Mouse (Mus musculus) intestine, embryonic 16.5 days (tissue): ENCODE data around the gene Ltbp1. TPM values are rescaled to one million over a fixed set of nuclear protein-coding genes. Genes with fewer than 3 reads are reported as not detected.

Source experiments
- ATAC-seq: fragments of 200-750 bp; cut with Nextera tagmentation; 2 replicates; pipeline ENCODE4 v1.8.0; 2017; ENCODE audit warnings: moderate TSS enrichment, moderate library complexity
- H3K27ac ChIP-seq: fragments of 300-500 bp; sonication (generic); 2 replicates; pipeline ENCODE4 v1.5.1; 2014; ENCODE audit warnings: mild to moderate bottlenecking, low read length
- H3K27me3 ChIP-seq: fragments of 300-500 bp; sonication (generic); replicated peaks from 2 replicates; pipeline ENCODE4 v1.6.1; 2014; ENCODE audit warnings: low read length, control low read depth, mixed read lengths; ENCODE audit not compliant: control insufficient read depth, insufficient read depth
- H3K36me3 ChIP-seq: fragments of 300-500 bp; sonication (generic); 2 replicates; pipeline ENCODE4 v1.6.1; 2014; ENCODE audit warnings: low read length, control low read depth; ENCODE audit not compliant: control insufficient read depth, insufficient read depth
- H3K4me1 ChIP-seq: fragments of 300-500 bp; sonication (generic); 2 replicates; pipeline ENCODE4 v1.6.1; 2014; ENCODE audit warnings: low read length, control low read depth, mixed read lengths; ENCODE audit not compliant: control insufficient read depth, insufficient read depth
- H3K4me2 ChIP-seq: fragments of 300-500 bp; sonication (generic); 2 replicates; pipeline ENCODE4 v1.6.1; 2014; ENCODE audit warnings: low read depth, low read length, control low read depth
- H3K4me3 ChIP-seq: fragments of 300-500 bp; sonication (generic); 2 replicates; pipeline ENCODE4 v1.5.1; 2014; ENCODE audit warnings: mild to moderate bottlenecking, low read length
- H3K9ac ChIP-seq: fragments of 300-500 bp; sonication (generic); 2 replicates; pipeline ENCODE4 v1.6.1; 2014; ENCODE audit warnings: low read depth, low read length
- H3K9me3 ChIP-seq: fragments of 300-500 bp; sonication (generic); 2 replicates; pipeline ENCODE4 v1.6.1; 2016; ENCODE audit warnings: low read length, control low read depth; ENCODE audit not compliant: control insufficient read depth
- WGBS: fragments of 180-500 bp; shearing (Covaris S2); extraction: QIAGEN DNeasy Blood & Tissue Kit; methylation state at CpG from one replicate; pipeline ENCODE4 v1.1.7; 2014; 5-methylcytosine and 5-hydroxymethylcytosine counted together
- polyA plus RNA-seq: library from polyadenylated mRNA; unstranded; fragments of >200 nt; fragmentation: Nextera tagmentation; extraction: Ambion mirVana; gene quantifications from 2 replicates; pipeline ENCODE4 v1.2.1, GENCODE M21; 2015

Ltbp1 gene
- polyA plus RNA-seq, 1 experiment from 2014 or later, result 12.2 TPM

DNA sequence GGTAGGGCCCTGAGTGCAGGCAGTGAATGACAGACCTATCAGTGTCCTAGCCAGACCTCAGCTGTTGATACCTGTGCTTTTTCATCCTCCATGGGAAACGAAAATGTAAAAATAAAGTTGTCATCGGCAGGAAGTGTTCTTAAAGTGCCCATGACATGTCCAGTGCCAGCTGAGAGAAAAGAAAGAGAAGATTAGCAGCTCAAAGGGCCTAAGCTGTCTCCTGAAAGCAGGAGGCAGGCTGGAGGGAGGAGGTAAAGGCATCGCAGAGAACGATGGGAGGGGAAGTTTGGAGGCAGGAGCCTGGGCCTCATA lies 10.8 kb upstream of the Ltbp1 start:
- peak; percentile 23; the same call in 1 of the 2 replicates for ATAC-seq
- H3K27ac ChIP-seq, result peak overlapping the region; percentile 28; the same call in 1 of the 2 replicates

DNA sequence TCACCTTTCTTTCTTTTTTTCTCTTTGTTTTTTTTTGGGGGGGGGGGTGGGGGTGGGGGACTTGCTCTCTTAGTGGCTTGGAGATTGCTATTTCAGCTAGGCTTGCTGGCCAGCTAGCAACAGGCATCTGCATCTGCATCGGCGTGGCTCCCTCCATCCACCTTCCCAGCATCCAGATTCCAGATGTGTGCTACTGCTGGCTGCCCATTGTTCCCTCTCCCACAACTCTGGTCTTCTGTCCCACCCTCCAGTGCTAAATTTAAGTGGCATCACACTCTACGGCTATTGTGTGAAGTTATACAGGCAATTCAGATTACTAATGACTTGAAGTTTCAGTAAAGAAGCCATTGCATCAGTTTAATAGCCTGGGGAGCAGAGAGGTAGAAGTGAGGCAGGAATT lies 10.1 kb upstream of the Ltbp1 start:
- no peak overlapping the region for H3K4me3 ChIP-seq
- no peaks in the 10 kb centered on the region for H3K27me3 ChIP-seq
- no peaks in the 10 kb centered on the region for H3K9me3 ChIP-seq
- H3K9ac ChIP-seq, result no peak overlapping the region
- H3K4me2 ChIP-seq, result no peak overlapping the region
- H3K27ac ChIP-seq, result no peak overlapping the region
- 73% methylated on average over 3 of the region's 3 CpGs for WGBS
- peaks cover 9% of the 10 kb centered on the region; the same call in 1 of the 2 replicates for H3K4me1 ChIP-seq
- H3K36me3 ChIP-seq, result no peaks in the 10 kb centered on the region
- no peak for ATAC-seq

More for the DNA sequence above, 10.8 kb upstream of the Ltbp1 start:
- Histone ChIP-seq H3K9ac (peak overlapping the region; percentile 16), H3K9me3 (peaks cover 2% of the 10 kb centered on the region; the same call in 1 of the 2 replicates), H3K36me3 (no peaks in the 10 kb centered on the region), H3K4me1 (peaks cover 9% of the 10 kb centered on the region; the same call in 1 of the 2 replicates), H3K4me3 (peak overlapping the region; percentile 28), H3K27me3 (no peaks in the 10 kb centered on the region), H3K4me2 (peak overlapping the region; percentile 42)
- 7% methylated on average over 4 of the region's 4 CpGs for WGBS

GRCm38 (mm10) chr17:75000066-75000465 lies 5.3 kb upstream of the Ltbp1 start:
- 89% methylated on average over 2 of the region's 2 CpGs for WGBS
- Histone ChIP-seq H3K4me1 (no peaks in the 10 kb centered on the region), H3K9me3 (no peaks in the 10 kb centered on the region), H3K27me3 (no peaks in the 10 kb centered on the region), H3K27ac (no peak overlapping the region), H3K4me3 (no peak overlapping the region), H3K4me2 (no peak overlapping the region), H3K36me3 (no peaks in the 10 kb centered on the region), H3K9ac (no peak overlapping the region)
- no peak for ATAC-seq

DNA sequence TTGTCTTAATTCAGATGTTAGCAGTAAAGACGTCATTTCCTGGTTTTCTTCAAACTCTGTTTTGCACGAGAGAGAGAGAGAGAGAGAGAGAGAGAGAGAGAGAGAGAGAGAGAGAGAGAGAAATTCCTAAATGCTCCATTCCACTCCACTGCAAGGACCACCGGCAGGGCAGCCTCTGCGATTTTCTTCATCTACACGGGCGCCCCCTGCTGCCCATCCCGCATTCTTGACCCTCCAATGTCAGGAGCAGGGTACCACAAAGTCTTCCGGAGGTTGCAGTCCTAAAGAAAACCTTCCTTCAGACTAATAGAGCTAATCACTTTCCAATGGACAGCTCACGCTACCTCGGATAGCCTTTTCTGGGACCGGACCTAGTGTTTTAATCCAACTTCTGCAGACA lies 548 bp upstream of the Ltbp1 start:
- Histone ChIP-seq H3K4me1 (no peaks in the 10 kb centered on the region), H3K36me3 (no peaks in the 10 kb centered on the region), H3K4me3 (peak overlapping the region; percentile 88), H3K9me3 (no peaks in the 10 kb centered on the region), H3K27ac (peak overlapping the region; percentile 84), H3K4me2 (peak overlapping the region; percentile 99), H3K27me3 (no peaks in the 10 kb centered on the region), H3K9ac (peak overlapping the region; percentile 81)
- under 1% methylated on average over 11 of the region's 11 CpGs for WGBS
- peak; percentile 80 for ATAC-seq

DNA sequence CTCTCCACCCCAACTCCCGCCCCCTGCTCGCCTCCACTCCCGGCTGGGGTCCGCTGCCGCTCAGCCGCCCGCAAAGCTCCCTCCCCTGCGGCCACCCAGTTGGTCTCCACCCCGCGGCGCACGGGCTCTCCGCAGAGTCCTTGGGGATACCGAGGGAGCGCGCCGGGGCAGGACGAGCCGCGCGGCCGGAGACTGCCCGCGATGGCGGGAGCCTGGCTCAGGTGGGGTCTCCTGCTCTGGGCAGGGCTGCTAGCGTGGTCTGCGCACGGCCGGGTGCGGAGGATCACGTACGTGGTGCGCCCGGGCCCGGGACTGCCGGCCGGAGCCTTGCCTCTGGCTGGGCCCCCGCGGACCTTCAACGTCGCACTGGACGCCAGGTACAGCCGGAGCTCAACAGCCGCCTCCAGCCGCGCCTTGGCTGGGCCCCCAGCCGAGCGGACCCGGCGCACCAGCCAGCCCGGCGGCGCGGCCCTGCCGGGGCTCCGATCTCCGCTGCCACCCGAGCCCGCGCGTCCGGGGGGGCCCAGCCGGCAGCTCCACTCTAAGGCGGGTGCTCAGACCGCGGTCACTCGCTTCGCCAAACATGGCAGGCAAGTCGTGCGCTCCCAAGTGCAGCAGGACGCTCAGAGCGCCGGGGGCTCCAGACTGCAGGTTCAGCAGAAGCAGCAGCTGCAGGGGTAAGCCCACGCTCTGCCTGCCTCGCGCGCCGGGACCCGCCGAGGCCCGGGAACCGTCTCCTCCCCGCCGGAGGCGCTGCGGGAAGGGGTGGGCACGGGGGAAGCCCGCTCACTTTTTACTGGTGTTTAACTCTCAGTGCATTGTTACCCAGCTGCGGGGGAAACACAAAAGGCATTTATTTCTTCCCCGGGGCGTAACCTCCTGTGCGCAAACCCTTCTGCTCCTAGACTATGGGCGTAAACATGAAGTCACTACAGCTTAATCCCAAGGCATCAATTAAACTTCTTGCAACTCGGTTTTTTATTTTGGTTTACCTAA lies 615 bp downstream of the Ltbp1 start:
- H3K4me1 ChIP-seq, result no peaks in the 10 kb centered on the region
- peak overlapping the region; percentile 99 for H3K4me2 ChIP-seq
- peak overlapping the region; percentile 84 for H3K27ac ChIP-seq
- peak overlapping the region; percentile 81 for H3K9ac ChIP-seq
- WGBS, result under 1% methylated on average over 93 of the region's 94 CpGs
- ATAC-seq, result peak; percentile 78
- H3K27me3 ChIP-seq, result no peaks in the 10 kb centered on the region
- H3K9me3 ChIP-seq, result no peaks in the 10 kb centered on the region
- no peaks in the 10 kb centered on the region for H3K36me3 ChIP-seq
- peak overlapping the region; percentile 88 for H3K4me3 ChIP-seq

- WGBS, result 58% methylated on average over 6 of the region's 6 CpGs
- Histone ChIP-seq H3K4me1 (no peaks in the 10 kb centered on the region), H3K4me2 (no peak overlapping the region), H3K36me3 (no peaks in the 10 kb centered on the region), H3K27ac (no peak overlapping the region), H3K9ac (no peak overlapping the region), H3K4me3 (no peak overlapping the region), H3K27me3 (no peaks in the 10 kb centered on the region), H3K9me3 (no peaks in the 10 kb centered on the region)
- no peak for ATAC-seq
These were observed 5.6 kb downstream of the Ltbp1 start for GRCm38 (mm10) chr17:75010955-75011354.

DNA sequence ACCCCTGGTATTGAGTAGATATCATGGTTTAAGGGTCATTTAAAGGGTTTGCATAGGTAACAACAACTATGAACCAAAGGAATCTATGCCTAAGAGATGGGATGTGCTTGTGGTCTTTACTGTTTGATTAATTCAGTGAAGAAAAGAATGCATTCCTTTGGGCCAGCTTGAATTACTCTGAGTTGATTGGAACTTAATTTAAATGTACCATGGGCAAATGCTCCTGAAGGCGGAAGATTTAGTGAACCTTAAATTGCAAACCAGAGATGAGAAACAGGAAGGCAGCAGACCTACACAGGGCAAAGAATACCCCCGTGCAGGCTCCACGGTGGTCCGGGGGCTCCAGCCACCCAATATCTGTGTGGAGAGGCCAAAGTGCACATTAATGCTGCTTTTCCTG lies 7.8 kb downstream of the Ltbp1 start:
- no peaks in the 10 kb centered on the region for H3K4me1 ChIP-seq
- no peaks in the 10 kb centered on the region for H3K9me3 ChIP-seq
- WGBS, result 52% methylated on average over 4 of the region's 4 CpGs
- ATAC-seq, result no peak
- H3K36me3 ChIP-seq, result no peaks in the 10 kb centered on the region
- no peaks in the 10 kb centered on the region for H3K27me3 ChIP-seq
- no peak overlapping the region for H3K4me3 ChIP-seq
- no peak overlapping the region for H3K4me2 ChIP-seq
- no peak overlapping the region; the same call in 1 of the 2 replicates for H3K27ac ChIP-seq
- H3K9ac ChIP-seq, result no peak overlapping the region

DNA sequence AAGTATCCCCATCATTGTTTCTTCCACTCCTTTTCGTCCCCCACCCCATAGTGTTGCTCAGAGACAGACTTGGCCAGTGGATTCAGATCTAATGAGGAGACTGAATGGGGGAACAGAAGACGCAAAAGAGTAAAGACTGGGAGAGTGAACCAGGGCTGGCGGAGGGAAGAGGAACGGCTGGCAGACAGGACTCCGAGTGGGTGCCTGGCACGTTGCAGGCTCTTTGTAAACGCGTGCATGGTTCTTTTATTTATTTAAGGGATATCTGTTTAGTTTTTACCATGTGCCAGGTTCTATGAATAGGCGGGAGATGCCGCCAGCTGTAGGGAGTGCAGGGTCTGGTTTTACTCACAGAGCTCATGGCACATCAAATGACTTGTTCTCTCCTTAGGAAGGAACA lies 8.5 kb downstream of the Ltbp1 start:
- Histone ChIP-seq H3K27me3 (no peaks in the 10 kb centered on the region), H3K4me2 (no peak overlapping the region), H3K27ac (no peak overlapping the region), H3K9ac (no peak overlapping the region), H3K9me3 (no peaks in the 10 kb centered on the region), H3K4me3 (no peak overlapping the region), H3K36me3 (no peaks in the 10 kb centered on the region), H3K4me1 (no peaks in the 10 kb centered on the region)
- peak; percentile 66; the same call in 1 of the 2 replicates for ATAC-seq
- 43% methylated on average over 10 of the region's 10 CpGs for WGBS

GRCm38 (mm10) chr17:75014601-75015356 lies 9.4 kb downstream of the Ltbp1 start:
- Histone ChIP-seq H3K36me3 (no peaks in the 10 kb centered on the region), H3K4me3 (no peak overlapping the region), H3K9ac (no peak overlapping the region), H3K9me3 (no peaks in the 10 kb centered on the region), H3K27me3 (no peaks in the 10 kb centered on the region), H3K4me2 (no peak overlapping the region), H3K4me1 (no peaks in the 10 kb centered on the region), H3K27ac (no peak overlapping the region)
- 39% methylated on average over 24 of the region's 24 CpGs for WGBS
- ATAC-seq, result peak; percentile 72
